Mouse (Mus musculus) hindbrain, embryonic 15.5 days (tissue): ENCODE results near the gene Nanos2. TPM values are rescaled to one million over a fixed set of nuclear protein-coding genes. Genes with fewer than 3 reads are reported as not detected.

Experiments used
- ATAC-seq: fragments of 200-750 bp; cut with Nextera tagmentation; 2 replicates; pipeline ENCODE4 v1.8.0; 2017; ENCODE audit warnings: low read depth, moderate number of reproducible peaks, moderate TSS enrichment; ENCODE audit not compliant: low FRiP score
- H3K27ac ChIP-seq: fragments of 300-500 bp; sonication (generic); replicated peaks from 2 replicates; pipeline ENCODE4 v1.5.1; 2015; ENCODE audit warnings: mild to moderate bottlenecking, inconsistent platforms
- H3K27me3 ChIP-seq: fragments of 300-500 bp; sonication (generic); 2 replicates; pipeline ENCODE4 v1.6.1; 2015; ENCODE audit warnings: control low read depth, inconsistent platforms
- H3K36me3 ChIP-seq: fragments of 300-500 bp; sonication (generic); 2 replicates; pipeline ENCODE4 v1.6.1; 2015; ENCODE audit warnings: control low read depth, inconsistent platforms
- H3K4me1 ChIP-seq: fragments of 300-500 bp; sonication (generic); replicated peaks from 2 replicates; pipeline ENCODE4 v1.6.1; 2015; ENCODE audit warnings: control low read depth, inconsistent platforms
- H3K4me2 ChIP-seq: fragments of 300-500 bp; sonication (generic); 2 replicates; pipeline ENCODE4 v1.6.1; 2015; ENCODE audit warnings: moderate library complexity, mild to moderate bottlenecking, inconsistent platforms
- H3K4me3 ChIP-seq: fragments of 300-500 bp; sonication (generic); 2 replicates; pipeline ENCODE4 v1.5.1; 2015; ENCODE audit warnings: mild to moderate bottlenecking, inconsistent platforms
- H3K9ac ChIP-seq: fragments of 300-500 bp; sonication (generic); 2 replicates; pipeline ENCODE4 v1.6.1; 2015; ENCODE audit warnings: inconsistent platforms
- H3K9me3 ChIP-seq: fragments of 300-500 bp; sonication (generic); 2 replicates; pipeline ENCODE4 v1.6.1; 2016; ENCODE audit warnings: control low read depth, inconsistent platforms
- WGBS: fragments of 180-500 bp; shearing (Covaris S2); methylation state at CpG from one replicate; pipeline ENCODE4 v1.1.7; 2015; 5-methylcytosine and 5-hydroxymethylcytosine counted together
- polyA plus RNA-seq: library from polyadenylated mRNA; unstranded; fragments of >200 nt; fragmentation: Nextera tagmentation; extraction: Ambion mirVana; gene quantifications from 2 replicates; pipeline ENCODE4 v1.2.1, GENCODE M21; 2015

Gene Nanos2
- polyA plus RNA-seq, 1 experiment from 2014 or later: 0.53 TPM

GRCm38 (mm10) chr7:19006476-19006875 lies 19.3 kb downstream of the Nanos2 start:
- 7% methylated on average over 12 of the region's 12 CpGs for WGBS
- Histone ChIP-seq H3K9me3 (no peaks in the 10 kb centered on the region), H3K27me3 (no peaks in the 10 kb centered on the region), H3K9ac (no peak overlapping the region), H3K4me2 (peak overlapping the region; percentile 97; the same call in 1 of the 2 replicates), H3K27ac (no peak overlapping the region), H3K4me1 (peaks cover 45% of the 10 kb centered on the region), H3K36me3 (peaks cover 13% of the 10 kb centered on the region), H3K4me3 (0 out of 2 replicates have a peak overlapping the region, but pooled peaks have one; percentile 11)
- ATAC-seq: no peak

GRCm38 (mm10) chr7:19007026-19007977 lies 20.1 kb downstream of the Nanos2 start:
- no peak overlapping the region for H3K27ac ChIP-seq
- no peaks in the 10 kb centered on the region for H3K9me3 ChIP-seq
- peaks cover 46% of the 10 kb centered on the region for H3K4me1 ChIP-seq
- no peak for ATAC-seq
- peaks cover 13% of the 10 kb centered on the region for H3K36me3 ChIP-seq
- 0 out of 2 replicates have a peak overlapping the region, but pooled peaks have one; percentile 97 for H3K4me2 ChIP-seq
- no peak overlapping the region for H3K9ac ChIP-seq
- no peaks in the 10 kb centered on the region for H3K27me3 ChIP-seq
- 77% methylated on average over 13 of the region's 13 CpGs for WGBS
- no peak overlapping the region for H3K4me3 ChIP-seq

GRCm38 (mm10) chr7:19010581-19010980 lies 23.4 kb downstream of the Nanos2 start:
- Histone ChIP-seq H3K36me3 (peaks cover 10% of the 10 kb centered on the region), H3K9ac (no peak overlapping the region), H3K9me3 (no peaks in the 10 kb centered on the region), H3K27ac (no peak overlapping the region), H3K4me1 (peaks cover 28% of the 10 kb centered on the region), H3K27me3 (no peaks in the 10 kb centered on the region), H3K4me2 (no peak overlapping the region), H3K4me3 (no peak overlapping the region)
- ATAC-seq: no peak
- WGBS: 80% methylated on average over 7 of the region's 7 CpGs

DNA sequence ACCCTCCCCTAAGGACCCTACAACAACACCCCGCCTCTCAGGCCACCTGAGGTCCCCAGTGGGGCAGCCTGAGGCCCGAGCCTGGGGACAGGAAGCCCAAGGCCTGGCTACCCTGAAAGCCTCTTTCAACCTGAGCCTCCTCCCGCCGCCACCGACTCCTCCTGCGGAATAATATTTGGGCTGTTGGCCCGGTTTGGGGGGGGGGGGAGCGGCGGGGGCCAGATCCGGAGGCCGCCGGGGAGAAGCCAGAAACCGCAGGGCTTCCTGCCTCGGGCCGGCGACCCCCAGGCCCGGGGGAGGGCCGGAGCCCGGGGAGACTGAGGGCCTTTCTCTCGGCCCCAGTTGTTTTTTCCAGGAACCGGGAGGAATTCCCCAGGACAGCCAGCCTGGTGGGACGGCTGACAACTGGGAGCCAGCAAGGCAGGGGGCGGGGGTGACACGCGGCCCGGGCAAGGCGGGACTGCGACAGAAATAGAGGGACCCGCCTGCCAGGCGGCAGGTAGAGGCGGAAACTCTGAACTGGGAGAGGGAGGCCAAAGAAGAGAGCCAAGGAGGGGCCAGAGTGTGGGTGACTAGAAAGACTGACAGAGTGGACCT lies 24.9 kb downstream of the Nanos2 start:
- WGBS: 3% methylated on average over 27 of the region's 31 CpGs
- Histone ChIP-seq H3K9ac (peak overlapping the region; percentile 29; the same call in 1 of the 2 replicates), H3K4me3 (peak overlapping the region; percentile 21; the same call in 1 of the 2 replicates), H3K4me1 (peaks cover 13% of the 10 kb centered on the region), H3K27me3 (no peaks in the 10 kb centered on the region), H3K9me3 (no peaks in the 10 kb centered on the region), H3K4me2 (peak overlapping the region; percentile 52), H3K36me3 (peaks cover under 1% of the 10 kb centered on the region), H3K27ac (no peak overlapping the region)
- ATAC-seq: no peak

GRCm38 (mm10) chr7:19012882-19013281 lies 25.7 kb downstream of the Nanos2 start:
- H3K9ac ChIP-seq: no peak overlapping the region
- no peak overlapping the region for H3K4me3 ChIP-seq
- H3K4me2 ChIP-seq: no peak overlapping the region
- H3K36me3 ChIP-seq: no peaks in the 10 kb centered on the region
- 51% methylated on average over 2 of the region's 2 CpGs for WGBS
- peaks cover 8% of the 10 kb centered on the region for H3K4me1 ChIP-seq
- H3K9me3 ChIP-seq: no peaks in the 10 kb centered on the region
- no peaks in the 10 kb centered on the region for H3K27me3 ChIP-seq
- no peak overlapping the region for H3K27ac ChIP-seq
- ATAC-seq: no peak

- Histone ChIP-seq H3K4me2 (no peak overlapping the region), H3K36me3 (no peaks in the 10 kb centered on the region), H3K27me3 (peaks cover under 1% of the 10 kb centered on the region; the same call in 1 of the 2 replicates), H3K9me3 (no peaks in the 10 kb centered on the region), H3K27ac (no peak overlapping the region), H3K4me3 (no peak overlapping the region), H3K4me1 (peaks cover 8% of the 10 kb centered on the region), H3K9ac (no peak overlapping the region)
- WGBS: 69% methylated on average over 15 of the region's 15 CpGs
- no peak for ATAC-seq
These were observed 27.3 kb downstream of the Nanos2 start for GRCm38 (mm10) chr7:19014452-19014851.

- peaks cover 13% of the 10 kb centered on the region for H3K27me3 ChIP-seq
- no peak overlapping the region for H3K27ac ChIP-seq
- no peak overlapping the region for H3K4me3 ChIP-seq
- no peak for ATAC-seq
- H3K4me2 ChIP-seq: no peak overlapping the region
- no peaks in the 10 kb centered on the region for H3K36me3 ChIP-seq
- H3K4me1 ChIP-seq: peaks cover 8% of the 10 kb centered on the region
- no peak overlapping the region for H3K9ac ChIP-seq
- H3K9me3 ChIP-seq: no peaks in the 10 kb centered on the region
- 94% methylated on average over 4 of the region's 4 CpGs for WGBS
These were observed 28.8 kb downstream of the Nanos2 start for GRCm38 (mm10) chr7:19016042-19016441.

GRCm38 (mm10) chr7:19017909-19018308 lies 30.7 kb downstream of the Nanos2 start:
- Histone ChIP-seq H3K36me3 (no peaks in the 10 kb centered on the region), H3K4me3 (no peak overlapping the region), H3K9me3 (no peaks in the 10 kb centered on the region), H3K27me3 (peaks cover 31% of the 10 kb centered on the region), H3K27ac (no peak overlapping the region), H3K9ac (no peak overlapping the region), H3K4me2 (no peak overlapping the region), H3K4me1 (no peaks in the 10 kb centered on the region)
- ATAC-seq: no peak
- 86% methylated on average over 7 of the region's 7 CpGs for WGBS

- Histone ChIP-seq H3K4me2 (no peak overlapping the region), H3K27me3 (peaks cover 41% of the 10 kb centered on the region), H3K4me3 (no peak overlapping the region), H3K27ac (no peak overlapping the region), H3K4me1 (peaks cover 16% of the 10 kb centered on the region), H3K36me3 (no peaks in the 10 kb centered on the region), H3K9ac (no peak overlapping the region), H3K9me3 (no peaks in the 10 kb centered on the region)
- WGBS: 32% methylated on average over 8 of the region's 8 CpGs
- ATAC-seq: no peak
These were observed 33.8 kb downstream of the Nanos2 start for GRCm38 (mm10) chr7:19021048-19021447.

GRCm38 (mm10) chr7:19022189-19022958 lies 35.2 kb downstream of the Nanos2 start:
- Histone ChIP-seq H3K36me3 (no peaks in the 10 kb centered on the region), H3K4me3 (no peak overlapping the region), H3K9ac (no peak overlapping the region), H3K4me1 (peaks cover 17% of the 10 kb centered on the region), H3K9me3 (no peaks in the 10 kb centered on the region), H3K27ac (no peak overlapping the region), H3K4me2 (no peak overlapping the region), H3K27me3 (peaks cover 41% of the 10 kb centered on the region)
- ATAC-seq: no peak
- 65% methylated on average over 18 of the region's 18 CpGs for WGBS

DNA sequence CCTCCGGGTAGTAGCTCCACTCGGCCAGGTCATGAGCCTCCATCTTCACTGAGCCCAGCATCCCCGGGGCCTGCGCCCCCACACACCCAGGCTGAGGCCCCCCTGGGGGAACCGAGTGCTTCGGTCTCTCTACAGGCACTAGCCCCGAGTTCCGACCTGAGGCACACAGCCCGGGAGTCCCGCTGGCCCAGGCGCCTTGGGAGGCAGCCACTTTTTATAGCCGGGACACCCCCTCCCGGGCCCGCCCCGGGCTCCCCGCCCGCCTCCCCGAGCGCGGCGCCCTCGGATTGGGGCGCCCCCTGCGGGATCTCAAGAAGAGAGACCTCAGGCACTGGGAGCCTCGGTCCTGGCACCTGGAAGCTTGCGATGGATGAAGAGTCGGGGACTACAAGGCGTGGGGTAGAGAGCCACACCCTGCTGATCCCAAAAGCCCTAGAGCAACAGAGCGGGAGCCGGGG lies 36.2 kb downstream of the Nanos2 start, which contains the start of gene Foxa3:
Foxa3 (minus strand) TSS at position 182 of the 458 bp plus-strand sequence.
- H3K4me3 ChIP-seq: peak within 1 kb of the TSS; percentile 81
- ATAC-seq: peak; percentile 27
- peaks cover 17% of the 10 kb centered on the region for H3K4me1 ChIP-seq
- H3K27ac ChIP-seq: peak within 1 kb of the TSS; percentile 66
- H3K9ac ChIP-seq: peak within 1 kb of the TSS; percentile 81
- H3K9me3 ChIP-seq: no peaks in the 10 kb centered on the region
- WGBS: 4% methylated on average over 30 of the region's 30 CpGs
- peaks cover 41% of the 10 kb centered on the region for H3K27me3 ChIP-seq
- no peaks in the 10 kb centered on the region for H3K36me3 ChIP-seq
- H3K4me2 ChIP-seq: peak within 1 kb of the TSS; percentile 64
